Mouse (Mus musculus): ENCODE data around the gene Smarcc1. TPM values are rescaled to one million over a fixed set of nuclear protein-coding genes. Genes with fewer than 3 reads are reported as not detected.

Smarcc1 gene
- polyA plus RNA-seq, 1 experiment from 2014 or later, result 120 TPM

DNA sequence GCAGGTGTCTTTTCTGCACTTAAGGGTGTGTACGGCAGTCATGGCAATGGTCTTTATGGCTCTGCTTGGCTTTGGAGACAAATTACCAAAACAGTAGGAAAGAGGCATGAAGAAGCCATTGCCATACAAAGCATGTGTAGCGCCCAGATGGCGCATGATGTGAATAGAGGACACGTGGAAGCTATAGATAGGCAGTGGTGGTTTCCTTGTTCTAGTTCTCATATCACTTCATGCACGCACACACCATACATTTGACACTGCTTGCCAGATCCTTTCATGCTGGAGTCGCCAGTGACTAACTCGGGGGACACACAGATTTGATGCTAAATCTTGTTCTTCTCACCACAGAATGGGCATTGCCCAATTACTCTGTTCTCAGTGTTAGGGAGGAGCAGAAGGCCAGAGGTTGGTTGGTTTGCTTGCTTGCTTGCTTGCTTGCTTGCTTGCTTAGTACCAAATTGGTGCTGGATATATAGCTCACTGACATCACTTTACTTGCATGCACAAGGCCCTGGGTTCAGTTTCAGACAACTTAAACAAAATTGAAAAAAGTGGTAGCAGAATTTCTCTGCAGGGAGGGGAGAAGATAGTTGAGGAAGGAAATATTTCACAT, 125.8 kb downstream of the Smarcc1 start, which contains the start of gene Cspg5:
Cspg5 (plus strand) TSS at position 563 of the 613 bp plus-strand sequence.
- WGBS, result 84% methylated on average over 7 of the region's 7 CpGs
- Histone ChIP-seq H3K9ac (ENCODE audit: low read length) (peak within 1 kb of the TSS; percentile 79), H3K4me2 (ENCODE audit: low read length) (peak within 1 kb of the TSS; percentile 99), H3K27me3 (replicated peaks; ENCODE audit: control insufficient read depth, insufficient read depth, low read length) (no peaks in the 10 kb centered on the region), H3K4me3 (ENCODE audit: low read depth, low read length) (peak within 1 kb of the TSS; percentile 76), H3K27ac (ENCODE audit: low read depth, low read length) (peak within 1 kb of the TSS; percentile 82; the same call in 1 of the 2 replicates), H3K4me1 (ENCODE audit: control insufficient read depth, insufficient read depth, low read length) (peaks cover 13% of the 10 kb centered on the region), H3K36me3 (ENCODE audit: control insufficient read depth, insufficient read depth, low read length) (peaks cover 39% of the 10 kb centered on the region), H3K9me3 (replicated peaks; ENCODE audit: control insufficient read depth, low read length) (no peaks in the 10 kb centered on the region)
- DNase-seq (ENCODE audit: low spot score), result no peak
- no peak for ATAC-seq

- no peaks in the 10 kb centered on the region for H3K9me3 ChIP-seq (replicated peaks; ENCODE audit: control insufficient read depth, low read length)
These were observed 127.0 kb downstream of the Smarcc1 start for GRCm38 (mm10) chr9:110244567-110244888.

GRCm38 (mm10) chr9:110244889-110245589, 127.5 kb downstream of the Smarcc1 start:
- peak overlapping the region; percentile 79 for H3K9ac ChIP-seq (ENCODE audit: low read length)
- H3K9me3 ChIP-seq (replicated peaks; ENCODE audit: control insufficient read depth, low read length), result no peaks in the 10 kb centered on the region
- H3K27ac ChIP-seq (ENCODE audit: low read depth, low read length), result peak overlapping the region; percentile 82
- H3K4me1 ChIP-seq (ENCODE audit: control insufficient read depth, insufficient read depth, low read length), result peaks cover 26% of the 10 kb centered on the region
- no peaks in the 10 kb centered on the region for H3K27me3 ChIP-seq (replicated peaks; ENCODE audit: control insufficient read depth, insufficient read depth, low read length)
- DNase-seq (ENCODE audit: low spot score) (peak; percentile 73), ATAC-seq (peak; percentile 61)
- H3K4me2 ChIP-seq (ENCODE audit: low read length), result peak overlapping the region; percentile 99
- WGBS, result under 1% methylated on average over 70 of the region's 93 CpGs
- peaks cover 29% of the 10 kb centered on the region for H3K36me3 ChIP-seq (ENCODE audit: control insufficient read depth, insufficient read depth, low read length)
- H3K4me3 ChIP-seq (ENCODE audit: low read depth, low read length), result peak overlapping the region; percentile 76

More at GRCm38 (mm10) chr9:110244567-110244888, 127.0 kb downstream of the Smarcc1 start:
- Histone ChIP-seq H3K36me3 (ENCODE audit: control insufficient read depth, insufficient read depth, low read length) (peaks cover 32% of the 10 kb centered on the region), H3K9ac (ENCODE audit: low read length) (peak overlapping the region; percentile 79), H3K27me3 (replicated peaks; ENCODE audit: control insufficient read depth, insufficient read depth, low read length) (no peaks in the 10 kb centered on the region), H3K4me3 (ENCODE audit: low read depth, low read length) (peak overlapping the region; percentile 76), H3K27ac (ENCODE audit: low read depth, low read length) (peak overlapping the region; percentile 82), H3K4me1 (ENCODE audit: control insufficient read depth, insufficient read depth, low read length) (peaks cover 20% of the 10 kb centered on the region), H3K4me2 (ENCODE audit: low read length) (peak overlapping the region; percentile 99)
- WGBS, result 24% methylated on average over 7 of the region's 7 CpGs
- 0 out of 2 replicates have a peak, but pooled peaks have one; percentile 1 for ATAC-seq
- DNase-seq (ENCODE audit: low spot score), result no peak

GRCm38 (mm10) chr9:110245590-110246320, 128.2 kb downstream of the Smarcc1 start:
- DNase-seq (ENCODE audit: low spot score), result peak; percentile 70
- peak; percentile 61 for ATAC-seq
- H3K4me3 ChIP-seq (ENCODE audit: low read depth, low read length), result peak overlapping the region; percentile 76
- peak overlapping the region; percentile 82 for H3K27ac ChIP-seq (ENCODE audit: low read depth, low read length)
- 2% methylated on average over 28 of the region's 40 CpGs for WGBS
- peak overlapping the region; percentile 79 for H3K9ac ChIP-seq (ENCODE audit: low read length)
- peaks cover 22% of the 10 kb centered on the region for H3K36me3 ChIP-seq (ENCODE audit: control insufficient read depth, insufficient read depth, low read length)
- peak overlapping the region; percentile 99 for H3K4me2 ChIP-seq (ENCODE audit: low read length)
- H3K9me3 ChIP-seq (replicated peaks; ENCODE audit: control insufficient read depth, low read length), result no peaks in the 10 kb centered on the region
- H3K27me3 ChIP-seq (replicated peaks; ENCODE audit: control insufficient read depth, insufficient read depth, low read length), result no peaks in the 10 kb centered on the region
- H3K4me1 ChIP-seq (ENCODE audit: control insufficient read depth, insufficient read depth, low read length), result peaks cover 33% of the 10 kb centered on the region

DNA sequence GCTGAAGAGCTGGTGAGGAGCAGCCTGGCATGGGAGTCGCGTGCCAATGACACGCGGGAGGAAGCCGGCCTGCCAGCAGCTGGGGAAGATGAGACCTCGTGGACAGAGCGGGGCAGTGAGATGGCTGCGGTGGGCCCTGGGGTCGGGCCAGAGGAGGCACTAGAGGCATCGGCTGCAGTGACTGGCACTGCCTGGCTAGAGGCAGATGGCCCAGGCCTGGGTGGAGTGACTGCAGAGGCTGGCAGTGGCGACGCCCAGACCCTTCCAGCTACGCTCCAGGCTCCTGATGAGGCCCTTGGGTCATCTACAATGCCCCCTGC, 128.8 kb downstream of the Smarcc1 start:
- Histone ChIP-seq H3K4me3 (ENCODE audit: low read depth, low read length) (peak overlapping the region; percentile 76), H3K27ac (ENCODE audit: low read depth, low read length) (peak overlapping the region; percentile 82; the same call in 1 of the 2 replicates), H3K36me3 (ENCODE audit: control insufficient read depth, insufficient read depth, low read length) (peaks cover 18% of the 10 kb centered on the region), H3K9me3 (replicated peaks; ENCODE audit: control insufficient read depth, low read length) (no peaks in the 10 kb centered on the region), H3K4me1 (ENCODE audit: control insufficient read depth, insufficient read depth, low read length) (peaks cover 36% of the 10 kb centered on the region), H3K4me2 (ENCODE audit: low read length) (peak overlapping the region; percentile 99), H3K9ac (ENCODE audit: low read length) (peak overlapping the region; percentile 79), H3K27me3 (replicated peaks; ENCODE audit: control insufficient read depth, insufficient read depth, low read length) (no peaks in the 10 kb centered on the region)
- 40% methylated on average over 13 of the region's 13 CpGs for WGBS
- DNase-seq (ENCODE audit: low spot score) (no peak), ATAC-seq (0 out of 2 replicates have a peak, but pooled peaks have one; percentile 0)

- no peak overlapping the region for H3K4me3 ChIP-seq (ENCODE audit: low read depth, low read length)
- H3K4me2 ChIP-seq (ENCODE audit: low read length), result no peak overlapping the region
- WGBS, result 86% methylated on average over 10 of the region's 10 CpGs
- H3K9me3 ChIP-seq (replicated peaks; ENCODE audit: control insufficient read depth, low read length), result no peaks in the 10 kb centered on the region
- peaks cover 36% of the 10 kb centered on the region for H3K4me1 ChIP-seq (ENCODE audit: control insufficient read depth, insufficient read depth, low read length)
- H3K36me3 ChIP-seq (ENCODE audit: control insufficient read depth, insufficient read depth, low read length), result peaks cover 11% of the 10 kb centered on the region; the same call in 1 of the 2 replicates
- ATAC-seq (no peak), DNase-seq (ENCODE audit: low spot score) (no peak)
- no peaks in the 10 kb centered on the region for H3K27me3 ChIP-seq (replicated peaks; ENCODE audit: control insufficient read depth, insufficient read depth, low read length)
- no peak overlapping the region for H3K27ac ChIP-seq (ENCODE audit: low read depth, low read length)
- no peak overlapping the region for H3K9ac ChIP-seq (ENCODE audit: low read length)
These were observed 129.5 kb downstream of the Smarcc1 start for GRCm38 (mm10) chr9:110247049-110247448.

DNA sequence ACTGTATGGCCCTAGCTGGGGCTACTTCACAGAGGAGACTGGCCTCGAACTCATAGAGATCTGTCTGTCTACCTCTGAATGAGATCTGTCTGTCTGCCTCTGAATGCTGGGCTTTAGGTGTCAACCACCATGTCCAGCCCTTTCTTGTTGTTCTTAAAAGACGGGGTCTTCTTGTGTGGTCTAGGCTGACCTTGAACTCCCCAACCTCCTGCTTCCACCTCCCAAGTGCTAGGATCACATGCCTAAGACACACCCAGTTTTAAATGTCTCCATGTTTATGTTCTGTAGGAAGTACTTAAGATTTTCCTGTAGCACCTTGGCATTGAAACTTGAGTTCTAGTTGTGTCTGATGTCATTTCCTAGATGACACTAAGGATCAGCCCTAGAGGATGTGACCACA, 131.4 kb downstream of the Smarcc1 start:
- H3K4me2 ChIP-seq (ENCODE audit: low read length), result peak overlapping the region; percentile 41; the same call in 1 of the 2 replicates
- DNase-seq (ENCODE audit: low spot score), result no peak
- 0 out of 2 replicates have a peak, but pooled peaks cover 4% of the 10 kb centered on the region for H3K36me3 ChIP-seq (ENCODE audit: control insufficient read depth, insufficient read depth, low read length)
- no peak overlapping the region for H3K4me3 ChIP-seq (ENCODE audit: low read depth, low read length)
- H3K9ac ChIP-seq (ENCODE audit: low read length), result no peak overlapping the region
- H3K27ac ChIP-seq (ENCODE audit: low read depth, low read length), result peak overlapping the region; percentile 93
- ATAC-seq, result no peak
- H3K27me3 ChIP-seq (replicated peaks; ENCODE audit: control insufficient read depth, insufficient read depth, low read length), result no peaks in the 10 kb centered on the region
- H3K4me1 ChIP-seq (ENCODE audit: control insufficient read depth, insufficient read depth, low read length), result peaks cover 36% of the 10 kb centered on the region
- WGBS, result 76% methylated on average over 2 of the region's 2 CpGs
- no peaks in the 10 kb centered on the region for H3K9me3 ChIP-seq (replicated peaks; ENCODE audit: control insufficient read depth, low read length)

- Histone ChIP-seq H3K36me3 (ENCODE audit: control insufficient read depth, insufficient read depth, low read length) (0 out of 2 replicates have a peak, but pooled peaks cover 4% of the 10 kb centered on the region), H3K4me3 (ENCODE audit: low read depth, low read length) (no peak overlapping the region), H3K4me1 (ENCODE audit: control insufficient read depth, insufficient read depth, low read length) (peaks cover 30% of the 10 kb centered on the region), H3K27me3 (replicated peaks; ENCODE audit: control insufficient read depth, insufficient read depth, low read length) (no peaks in the 10 kb centered on the region), H3K9ac (ENCODE audit: low read length) (peak overlapping the region; percentile 36; the same call in 1 of the 2 replicates), H3K4me2 (ENCODE audit: low read length) (peak overlapping the region; percentile 41), H3K9me3 (replicated peaks; ENCODE audit: control insufficient read depth, low read length) (no peaks in the 10 kb centered on the region), H3K27ac (ENCODE audit: low read depth, low read length) (peak overlapping the region; percentile 93)
- ATAC-seq, result peak; percentile 75
- 1% methylated on average over 11 of the region's 11 CpGs for WGBS
- DNase-seq (ENCODE audit: low spot score), result peak; percentile 93
These were observed 132.5 kb downstream of the Smarcc1 start for GRCm38 (mm10) chr9:110249823-110250543.
